25 mouse cellular contexts compared by ENCODE assay signal in genomic region chr1:36161208-36161607, GRCm38 (mm10).
DNase-seq lines count a peak whose midpoint lies in the region; ATAC-seq and TF ChIP-seq lines count a peak whose summit lies in the region.
"Had no signal": no experiment of that assay in that cellular context is flagged by ENCODE, and none has a peak within 500 bp of the region (broad histone marks: within the 10 kb centered on the region; RNA-seq: fewer than 3 reads in every experiment).

No protein-coding gene starts in this region.

- peaks cover 30% of the 10 kb centered on the region for H3K4me1 ChIP-seq in heart, embryonic 10.5 days
- H3K4me1 ChIP-seq in G1E (ENCODE audit: insufficient read depth, low read depth, low read length): peaks cover 43% of the 10 kb centered on the region
- peaks cover 13% of the 10 kb centered on the region; the same call in 1 of the 2 replicates for H3K4me1 ChIP-seq in liver, embryonic 15.5 days (replicated peaks)
- H3K4me1 ChIP-seq in cerebellum, adult 2 months (ENCODE audit: control insufficient read depth, insufficient read depth, low read length): no peaks in the 10 kb centered on the region
- no peaks in the 10 kb centered on the region for H3K4me1 ChIP-seq in forebrain, embryonic 12.5 days
- H3K4me1 ChIP-seq: hindbrain, embryonic 12.5 days; limb, embryonic 12.5 days; midbrain, embryonic 15.5 days; neural tube, embryonic 13.5 days; stomach, embryonic 15.5 days had no signal

- intact Hi-C loops in heart, postnatal 14 days (cut with DNase I): loop anchor here (5.0 kb wide), 1 partner anchor 91 kb away; no protein-coding TSS in a partner anchor

- H3K9me3 ChIP-seq in heart, embryonic 10.5 days: no peaks in the 10 kb centered on the region
- no peaks in the 10 kb centered on the region for H3K9me3 ChIP-seq in G1E (replicated peaks)
- no peaks in the 10 kb centered on the region for H3K9me3 ChIP-seq in liver, embryonic 15.5 days (replicated peaks)
- no peaks in the 10 kb centered on the region for H3K9me3 ChIP-seq in forebrain, embryonic 12.5 days
- H3K9me3 ChIP-seq: hindbrain, embryonic 12.5 days; limb, embryonic 12.5 days; megakaryocyte, embryonic 14.5 days; midbrain, embryonic 15.5 days; neural tube, embryonic 13.5 days; stomach, embryonic 15.5 days had no signal

- no peak for TF ChIP-seq CTCF in G1E (IDR thresholded peaks at IDR 0.05; ENCODE audit: low read depth, low read length)
- no peak for TF ChIP-seq CTCF in cerebellum, adult 2 months (IDR thresholded peaks at IDR 0.05; ENCODE audit: borderline replicate concordance, insufficient read depth, low read depth, low read length)

- H3K4me3 ChIP-seq in heart, embryonic 10.5 days: no peak overlapping the region
- peak overlapping the region; percentile 5; the same call in 1 of the 2 replicates for H3K4me3 ChIP-seq in G1E (ENCODE audit: low read depth, low read length)
- H3K4me3 ChIP-seq in liver, embryonic 15.5 days (replicated peaks): no peak overlapping the region
- no peak overlapping the region for H3K4me3 ChIP-seq in cerebellum, adult 2 months (replicated peaks; ENCODE audit: insufficient read depth, low read depth, low read length)
- H3K4me3 ChIP-seq in forebrain, embryonic 12.5 days (replicated peaks): no peak overlapping the region
- H3K4me3 ChIP-seq: hindbrain, embryonic 12.5 days; layer of hippocampus, adult 2 months; limb, embryonic 12.5 days; megakaryocyte, embryonic 14.5 days; midbrain, embryonic 15.5 days; neural tube, embryonic 13.5 days; stomach, embryonic 15.5 days had no signal

- peak; percentile 86 for DNase-seq in heart, embryonic 10.5 days (ENCODE audit: low spot score)
- DNase-seq in heart, postnatal 14 days: no peak
- peak; percentile 79 for DNase-seq in G1E (ENCODE audit: low spot score)
- no peak for DNase-seq in right cerebral cortex, adult 2 months (ENCODE audit: low spot score in 2 of 2)
- DNase-seq in cerebellum, adult 2 months: no peak
- DNase-seq: adrenal gland, adult 8-10 months; cerebellum, adult 11 months; cerebellum, postnatal 10 days; kidney, postnatal 25 days; lung, adult 2 months; lung, postnatal 14 days; thymus, postnatal 4 days had no signal

- no peak for TF ChIP-seq POLR2A in cerebellum, adult 2 months (IDR thresholded peaks at IDR 0.05; ENCODE audit: borderline replicate concordance, insufficient read depth, low read length)

- ATAC-seq in G1E (ENCODE audit: extremely low read depth, insufficient number of reproducible peaks, low FRiP score, poor library complexity, severe bottlenecking): peak; percentile 94
- peak; percentile 24; the same call in 1 of the 2 replicates for ATAC-seq in common myeloid progenitor, adult 5-6 weeks (replicated peaks; ENCODE audit: low read depth, poor library complexity, severe bottlenecking)
- peak; percentile 70 for ATAC-seq in liver, embryonic 15.5 days (ENCODE audit: insufficient read depth)
- no peak for ATAC-seq in forebrain, embryonic 12.5 days (ENCODE audit: low FRiP score)
- ATAC-seq: activated CD4-positive, CD25-positive, alpha-beta regulatory T cell, adult 4 months; forebrain, embryonic 14.5 days; intestine, postnatal 0 days; midbrain, embryonic 15.5 days had no signal

- H3K4me2 ChIP-seq in liver, embryonic 15.5 days: no peak overlapping the region
- H3K4me2 ChIP-seq in forebrain, embryonic 12.5 days: no peak overlapping the region
- H3K4me2 ChIP-seq: hindbrain, embryonic 12.5 days; limb, embryonic 12.5 days; midbrain, embryonic 15.5 days; neural tube, embryonic 13.5 days; stomach, embryonic 15.5 days had no signal

- H3K27me3 ChIP-seq in heart, embryonic 10.5 days (ENCODE audit: insufficient read depth, poor library complexity, severe bottlenecking): no peaks in the 10 kb centered on the region
- no peaks in the 10 kb centered on the region for H3K27me3 ChIP-seq in G1E (ENCODE audit: insufficient read depth, low read length)
- no peaks in the 10 kb centered on the region for H3K27me3 ChIP-seq in liver, embryonic 15.5 days
- H3K27me3 ChIP-seq in cerebellum, adult 2 months (ENCODE audit: control insufficient read depth, insufficient read depth, low read length): no peaks in the 10 kb centered on the region
- H3K27me3 ChIP-seq in forebrain, embryonic 12.5 days: no peaks in the 10 kb centered on the region
- H3K27me3 ChIP-seq: hindbrain, embryonic 12.5 days; limb, embryonic 12.5 days; megakaryocyte, embryonic 14.5 days; midbrain, embryonic 15.5 days; neural tube, embryonic 13.5 days; stomach, embryonic 15.5 days had no signal

- no peak overlapping the region for H3K9ac ChIP-seq in liver, embryonic 15.5 days
- H3K9ac ChIP-seq in forebrain, embryonic 12.5 days: no peak overlapping the region
- H3K9ac ChIP-seq: hindbrain, embryonic 12.5 days; limb, embryonic 12.5 days; midbrain, embryonic 15.5 days; neural tube, embryonic 13.5 days; stomach, embryonic 15.5 days had no signal

- peaks cover 72% of the 10 kb centered on the region for H3K36me3 ChIP-seq in heart, embryonic 10.5 days
- peaks cover 96% of the 10 kb centered on the region for H3K36me3 ChIP-seq in G1E (replicated peaks)
- H3K36me3 ChIP-seq in liver, embryonic 15.5 days (replicated peaks): peaks cover 94% of the 10 kb centered on the region
- peaks cover 79% of the 10 kb centered on the region for H3K36me3 ChIP-seq in forebrain, embryonic 12.5 days (replicated peaks)

- 21% methylated on average over 9 of the region's 9 CpGs for WGBS in heart, embryonic 10.5 days
- WGBS in liver, embryonic 15.5 days (ENCODE audit: insufficient replicate concordance): 23% methylated on average over 9 of the region's 9 CpGs
- 95% methylated on average over 9 of the region's 9 CpGs for WGBS in cerebellum, adult 2 months
- WGBS in forebrain, embryonic 12.5 days: 94% methylated on average over 9 of the region's 9 CpGs

- H3K27ac ChIP-seq in heart, embryonic 10.5 days: no peak overlapping the region
- no peak overlapping the region for H3K27ac ChIP-seq in liver, embryonic 15.5 days (replicated peaks)
- no peak overlapping the region for H3K27ac ChIP-seq in cerebellum, adult 2 months (ENCODE audit: insufficient read depth, low read length)
- no peak overlapping the region for H3K27ac ChIP-seq in forebrain, embryonic 12.5 days
- H3K27ac ChIP-seq: hindbrain, embryonic 12.5 days; layer of hippocampus, adult 2 months; limb, embryonic 12.5 days; midbrain, embryonic 15.5 days; neural tube, embryonic 13.5 days; stomach, embryonic 15.5 days had no signal

Comparison
In these comparisons a context has a peak if more than half of its experiments do, and no peak if none do; other contexts are left out.
1. DNase-seq: peak in heart, embryonic 10.5 days (single experiment) and G1E (single experiment); none in heart, postnatal 14 days (0 of 2), right cerebral cortex, adult 2 months (0 of 2) and cerebellum, adult 2 months (0 of 2).